Mouse (Mus musculus): Measurements from ENCODE around the gene Orai2. TPM values are rescaled to one million over a fixed set of nuclear protein-coding genes. Genes with fewer than 3 reads are reported as not detected.

Orai2 gene
- polyA plus RNA-seq, 1 experiment: 6.5 TPM

GRCm38 (mm10) chr5:136172939-136173338, 2.4 kb upstream of the Orai2 start:
- no peak overlapping the region for H3K4me3 ChIP-seq (ENCODE audit: control insufficient read depth, low read depth, low read length)
- no peaks in the 10 kb centered on the region for H3K36me3 ChIP-seq (ENCODE audit: control insufficient read depth, insufficient read depth, low read length)
- no peak overlapping the region for H3K27ac ChIP-seq (ENCODE audit: control insufficient read depth, insufficient read depth, low read depth, low read length)
- H3K4me1 ChIP-seq (ENCODE audit: control insufficient read depth, insufficient read depth, low read length): peaks cover 17% of the 10 kb centered on the region
- no peaks in the 10 kb centered on the region for H3K27me3 ChIP-seq (ENCODE audit: control insufficient read depth, insufficient read depth, low read length)
- TF ChIP-seq CTCF (IDR thresholded peaks at IDR 0.05; ENCODE audit: control insufficient read depth, insufficient read depth, insufficient replicate concordance, low read depth, low read length) (no peak), POLR2A (IDR thresholded peaks at IDR 0.05; ENCODE audit: control insufficient read depth, low read depth, low read length) (no peak)

- no peaks in the 10 kb centered on the region for H3K36me3 ChIP-seq (ENCODE audit: control insufficient read depth, insufficient read depth, low read length)
- TF ChIP-seq POLR2A (IDR thresholded peaks at IDR 0.05; ENCODE audit: control insufficient read depth, low read depth, low read length) (no peak), CTCF (IDR thresholded peaks at IDR 0.05; ENCODE audit: control insufficient read depth, insufficient read depth, insufficient replicate concordance, low read depth, low read length) (no peak)
- H3K27ac ChIP-seq (ENCODE audit: control insufficient read depth, insufficient read depth, low read depth, low read length): no peak overlapping the region
- no peak overlapping the region for H3K4me3 ChIP-seq (ENCODE audit: control insufficient read depth, low read depth, low read length)
- H3K27me3 ChIP-seq (ENCODE audit: control insufficient read depth, insufficient read depth, low read length): no peaks in the 10 kb centered on the region
- H3K4me1 ChIP-seq (ENCODE audit: control insufficient read depth, insufficient read depth, low read length): peaks cover 17% of the 10 kb centered on the region
Measured at GRCm38 (mm10) chr5:136171363-136172341, 1.1 kb upstream of the Orai2 start.

GRCm38 (mm10) chr5:136169626-136170511, 644 bp downstream of the Orai2 start:
- no peaks in the 10 kb centered on the region for H3K27me3 ChIP-seq (ENCODE audit: control insufficient read depth, insufficient read depth, low read length)
- TF ChIP-seq CTCF (IDR thresholded peaks at IDR 0.05; ENCODE audit: control insufficient read depth, insufficient read depth, insufficient replicate concordance, low read depth, low read length) (no peak), POLR2A (IDR thresholded peaks at IDR 0.05; ENCODE audit: control insufficient read depth, low read depth, low read length) (no peak)
- no peak overlapping the region for H3K27ac ChIP-seq (ENCODE audit: control insufficient read depth, insufficient read depth, low read depth, low read length)
- peaks cover 17% of the 10 kb centered on the region for H3K4me1 ChIP-seq (ENCODE audit: control insufficient read depth, insufficient read depth, low read length)
- H3K36me3 ChIP-seq (ENCODE audit: control insufficient read depth, insufficient read depth, low read length): no peaks in the 10 kb centered on the region
- peak overlapping the region; percentile 83 for H3K4me3 ChIP-seq (ENCODE audit: control insufficient read depth, low read depth, low read length)

- no peak overlapping the region for H3K27ac ChIP-seq (ENCODE audit: control insufficient read depth, insufficient read depth, low read depth, low read length)
- H3K27me3 ChIP-seq (ENCODE audit: control insufficient read depth, insufficient read depth, low read length): no peaks in the 10 kb centered on the region
- H3K4me3 ChIP-seq (ENCODE audit: control insufficient read depth, low read depth, low read length): no peak overlapping the region
- H3K4me1 ChIP-seq (ENCODE audit: control insufficient read depth, insufficient read depth, low read length): peaks cover 17% of the 10 kb centered on the region
- no peaks in the 10 kb centered on the region for H3K36me3 ChIP-seq (ENCODE audit: control insufficient read depth, insufficient read depth, low read length)
- TF ChIP-seq POLR2A (IDR thresholded peaks at IDR 0.05; ENCODE audit: control insufficient read depth, low read depth, low read length) (no peak), CTCF (IDR thresholded peaks at IDR 0.05; ENCODE audit: control insufficient read depth, insufficient read depth, insufficient replicate concordance, low read depth, low read length) (peak; percentile 55; the same call in 1 of the 2 replicates)
Measured at GRCm38 (mm10) chr5:136168071-136168470, 2.4 kb downstream of the Orai2 start.

- H3K27me3 ChIP-seq (ENCODE audit: control insufficient read depth, insufficient read depth, low read length): no peaks in the 10 kb centered on the region
- peaks cover 17% of the 10 kb centered on the region for H3K4me1 ChIP-seq (ENCODE audit: control insufficient read depth, insufficient read depth, low read length)
- H3K27ac ChIP-seq (ENCODE audit: control insufficient read depth, insufficient read depth, low read depth, low read length): no peak overlapping the region
- TF ChIP-seq POLR2A (IDR thresholded peaks at IDR 0.05; ENCODE audit: control insufficient read depth, low read depth, low read length): no peak
- no peak for TF ChIP-seq CTCF (IDR thresholded peaks at IDR 0.05; ENCODE audit: control insufficient read depth, insufficient read depth, insufficient replicate concordance, low read depth, low read length)
- H3K36me3 ChIP-seq (ENCODE audit: control insufficient read depth, insufficient read depth, low read length): no peaks in the 10 kb centered on the region
- H3K4me3 ChIP-seq (ENCODE audit: control insufficient read depth, low read depth, low read length): no peak overlapping the region
Measured at GRCm38 (mm10) chr5:136167296-136167695, 3.2 kb downstream of the Orai2 start.

- H3K36me3 ChIP-seq (ENCODE audit: control insufficient read depth, insufficient read depth, low read length): no peaks in the 10 kb centered on the region
- H3K4me3 ChIP-seq (ENCODE audit: control insufficient read depth, low read depth, low read length): no peak overlapping the region
Measured at GRCm38 (mm10) chr5:136165246-136165645, 5.3 kb downstream of the Orai2 start.

More at GRCm38 (mm10) chr5:136165246-136165645, 5.3 kb downstream of the Orai2 start:
- Histone ChIP-seq H3K27ac (ENCODE audit: control insufficient read depth, insufficient read depth, low read depth, low read length) (no peak overlapping the region), H3K4me1 (ENCODE audit: control insufficient read depth, insufficient read depth, low read length) (peaks cover 8% of the 10 kb centered on the region), H3K27me3 (ENCODE audit: control insufficient read depth, insufficient read depth, low read length) (no peaks in the 10 kb centered on the region)
- TF ChIP-seq POLR2A (IDR thresholded peaks at IDR 0.05; ENCODE audit: control insufficient read depth, low read depth, low read length) (no peak), CTCF (IDR thresholded peaks at IDR 0.05; ENCODE audit: control insufficient read depth, insufficient read depth, insufficient replicate concordance, low read depth, low read length) (no peak)

Data from testis, adult 2 months (tissue).